Comparison of ENCODE assay signal across 8 mouse cellular contexts in genomic region chr2:30952457-30952823, GRCm38 (mm10). TPM values are rescaled to one million over a fixed set of nuclear protein-coding genes. Genes with fewer than 3 reads are reported as not detected.
DNase-seq lines count a peak whose midpoint lies in the region; ATAC-seq and TF ChIP-seq lines count a peak whose summit lies in the region.

No protein-coding gene starts in this region.

- H3K9me3 ChIP-seq in kidney, embryonic 16.5 days (ENCODE audit: low read length), result no peaks in the 10 kb centered on the region
- H3K9me3 ChIP-seq in embryonic facial prominence, embryonic 12.5 days, result no peaks in the 10 kb centered on the region
- H3K9me3 ChIP-seq in intestine, embryonic 14.5 days (ENCODE audit: control insufficient read depth, low read length), result no peaks in the 10 kb centered on the region
- no peaks in the 10 kb centered on the region for H3K9me3 ChIP-seq in midbrain, postnatal 0 days (ENCODE audit: low read length)

- WGBS in kidney, embryonic 16.5 days, result 30% methylated on average over 5 of the region's 5 CpGs
- WGBS in embryonic facial prominence, embryonic 12.5 days, result 26% methylated on average over 5 of the region's 5 CpGs
- WGBS in intestine, embryonic 14.5 days, result 29% methylated on average over 5 of the region's 5 CpGs
- 29% methylated on average over 5 of the region's 5 CpGs for WGBS in midbrain, postnatal 0 days

- DNase-seq in kidney, postnatal 25 days, result no peak
- DNase-seq in intestine, embryonic 14.5 days (ENCODE audit: low spot score), result no peak
- DNase-seq in midbrain, postnatal 0 days (ENCODE audit: low spot score), result no peak
- DNase-seq in MN1 (ENCODE audit: low spot score), result no peak
- no peak for DNase-seq in kidney, postnatal 10 days

- peak overlapping the region; percentile 92; the same call in 1 of the 2 replicates for H3K9ac ChIP-seq in kidney, embryonic 16.5 days (replicated peaks; ENCODE audit: low read length)
- peak overlapping the region; percentile 88; the same call in 1 of the 2 replicates for H3K9ac ChIP-seq in embryonic facial prominence, embryonic 12.5 days
- no peak overlapping the region for H3K9ac ChIP-seq in intestine, embryonic 14.5 days (ENCODE audit: low read length)
- H3K9ac ChIP-seq in midbrain, postnatal 0 days (replicated peaks; ENCODE audit: low read length, poor library complexity, severe bottlenecking), result peak overlapping the region; percentile 20; the same call in 1 of the 2 replicates

- peaks cover 16% of the 10 kb centered on the region for H3K4me1 ChIP-seq in kidney, embryonic 16.5 days (ENCODE audit: insufficient read depth, low read length)
- H3K4me1 ChIP-seq in embryonic facial prominence, embryonic 12.5 days, result peaks cover 24% of the 10 kb centered on the region
- peaks cover 15% of the 10 kb centered on the region for H3K4me1 ChIP-seq in intestine, embryonic 14.5 days (replicated peaks; ENCODE audit: control insufficient read depth, insufficient read depth, low read length)
- peaks cover 13% of the 10 kb centered on the region for H3K4me1 ChIP-seq in midbrain, postnatal 0 days (ENCODE audit: insufficient read depth, low read length)

- H3K27ac ChIP-seq in kidney, embryonic 16.5 days (ENCODE audit: low read length), result 0 out of 2 replicates have a peak overlapping the region, but pooled peaks have one; percentile 44
- peak overlapping the region; percentile 72 for H3K27ac ChIP-seq in embryonic facial prominence, embryonic 12.5 days
- H3K27ac ChIP-seq in intestine, embryonic 14.5 days (ENCODE audit: low read depth), result peak overlapping the region; percentile 74; the same call in 1 of the 2 replicates
- peak overlapping the region; percentile 67 for H3K27ac ChIP-seq in midbrain, postnatal 0 days (ENCODE audit: low read depth, low read length)

- peak; percentile 44 for ATAC-seq in kidney, embryonic 16.5 days (ENCODE audit: low FRiP score, low TSS enrichment)
- ATAC-seq in embryonic facial prominence, embryonic 12.5 days (ENCODE audit: insufficient number of reproducible peaks, insufficient read depth, low FRiP score, low TSS enrichment), result no peak
- ATAC-seq in intestine, embryonic 14.5 days (replicated peaks; ENCODE audit: low FRiP score, low TSS enrichment, low read depth), result peak; percentile 24
- no peak; the same call in 1 of the 2 replicates for ATAC-seq in midbrain, postnatal 0 days (ENCODE audit: low FRiP score)
- ATAC-seq in inflammation-experienced regulatory T-cells, adult 6 months, result no peak

- H3K4me3 ChIP-seq in kidney, embryonic 16.5 days (ENCODE audit: low read length), result peak overlapping the region; percentile 85
- H3K4me3 ChIP-seq in embryonic facial prominence, embryonic 12.5 days, result peak overlapping the region; percentile 89
- peak overlapping the region; percentile 92 for H3K4me3 ChIP-seq in intestine, embryonic 14.5 days (ENCODE audit: low read depth, low read length)
- H3K4me3 ChIP-seq in midbrain, postnatal 0 days (ENCODE audit: low read depth, low read length), result peak overlapping the region; percentile 82

- TF ChIP-seq CTCF in midbrain, postnatal 0 days (IDR thresholded peaks at IDR 0.05), result no peak

- H3K4me2 ChIP-seq in kidney, embryonic 16.5 days (replicated peaks; ENCODE audit: low read depth, low read length), result peak overlapping the region; percentile 64
- H3K4me2 ChIP-seq in embryonic facial prominence, embryonic 12.5 days (replicated peaks), result peak overlapping the region; percentile 83
- H3K4me2 ChIP-seq in intestine, embryonic 14.5 days (ENCODE audit: low read length), result peak overlapping the region; percentile 68
- peak overlapping the region; percentile 79 for H3K4me2 ChIP-seq in midbrain, postnatal 0 days (ENCODE audit: low read depth, low read length, poor library complexity, severe bottlenecking)

- H3K27me3 ChIP-seq in kidney, embryonic 16.5 days (ENCODE audit: insufficient read depth, low read length), result no peaks in the 10 kb centered on the region
- no peaks in the 10 kb centered on the region for H3K27me3 ChIP-seq in embryonic facial prominence, embryonic 12.5 days
- H3K27me3 ChIP-seq in intestine, embryonic 14.5 days (replicated peaks; ENCODE audit: control insufficient read depth, insufficient read depth, low read length), result no peaks in the 10 kb centered on the region
- H3K27me3 ChIP-seq in midbrain, postnatal 0 days (ENCODE audit: insufficient read depth, low read length), result no peaks in the 10 kb centered on the region

- peaks cover 17% of the 10 kb centered on the region for H3K36me3 ChIP-seq in kidney, embryonic 16.5 days (ENCODE audit: insufficient read depth, low read length)
- peaks cover 25% of the 10 kb centered on the region for H3K36me3 ChIP-seq in embryonic facial prominence, embryonic 12.5 days
- H3K36me3 ChIP-seq in intestine, embryonic 14.5 days (ENCODE audit: control insufficient read depth, insufficient read depth, low read length), result peaks cover 25% of the 10 kb centered on the region
- peaks cover 22% of the 10 kb centered on the region for H3K36me3 ChIP-seq in midbrain, postnatal 0 days (ENCODE audit: insufficient read depth, low read length)

RNA-seq across cellular contexts. Expression of gene Tor1b, which starts 0.3 kb away (rescaled TPM):
- 38.9 and 40.4 TPM in 2 replicates for polyA plus RNA-seq in kidney, embryonic 16.5 days (2015; fragmentation: Nextera tagmentation; extraction: Ambion mirVana)
- polyA plus RNA-seq in embryonic facial prominence, embryonic 12.5 days (2016; fragmentation: Nextera tagmentation; extraction: Ambion mirVana), result 31.5 and 31.9 TPM in 2 replicates
- polyA plus RNA-seq in intestine, embryonic 14.5 days (2014; fragmentation: Nextera tagmentation; extraction: Ambion mirVana), result 29.1 and 32.0 TPM in 2 replicates
- 27.1 and 28.3 TPM in 2 replicates for total RNA-seq in midbrain, postnatal 0 days (2014; rRNA removed)
- polyA plus RNA-seq in midbrain, postnatal 0 days (2015; fragmentation: Nextera tagmentation; extraction: Ambion mirVana), result 16.4 and 17.0 TPM in 2 replicates
- polyA plus RNA-seq in inflammation-experienced regulatory T-cells, adult 6 months (2017; shearing (Covaris generic)), result 10 to 100 TPM; 15.6 to 26.9 (median 22.2) TPM

RNA-seq across cellular contexts. Expression of gene Tor1a, which starts 15.3 kb away (rescaled TPM):
- polyA plus RNA-seq in kidney, embryonic 16.5 days (2015; fragmentation: Nextera tagmentation; extraction: Ambion mirVana), result 80.3 and 83.9 TPM in 2 replicates
- 82.8 and 83.2 TPM in 2 replicates for polyA plus RNA-seq in embryonic facial prominence, embryonic 12.5 days (2016; fragmentation: Nextera tagmentation; extraction: Ambion mirVana)
- polyA plus RNA-seq in intestine, embryonic 14.5 days (2014; fragmentation: Nextera tagmentation; extraction: Ambion mirVana), result 69.4 and 69.6 TPM in 2 replicates
- 68.9 and 88.7 TPM in 2 replicates for total RNA-seq in midbrain, postnatal 0 days (2014; rRNA removed)
- 90.3 and 95.4 TPM in 2 replicates for polyA plus RNA-seq in midbrain, postnatal 0 days (2015; fragmentation: Nextera tagmentation; extraction: Ambion mirVana)
- polyA plus RNA-seq in inflammation-experienced regulatory T-cells, adult 6 months (2017; shearing (Covaris generic)), result 10 to 100 TPM; 60.5 to 73.3 (median 72.6) TPM

RNA-seq across cellular contexts. Expression of gene Ptges, which starts 22.8 kb away (rescaled TPM):
- 19.1 and 25.2 TPM in 2 replicates for polyA plus RNA-seq in kidney, embryonic 16.5 days (2015; fragmentation: Nextera tagmentation; extraction: Ambion mirVana)
- 11.6 and 12.0 TPM in 2 replicates for polyA plus RNA-seq in embryonic facial prominence, embryonic 12.5 days (2016; fragmentation: Nextera tagmentation; extraction: Ambion mirVana)
- polyA plus RNA-seq in intestine, embryonic 14.5 days (2014; fragmentation: Nextera tagmentation; extraction: Ambion mirVana), result 3.7 and 4.5 TPM in 2 replicates
- total RNA-seq in midbrain, postnatal 0 days (2014; rRNA removed), result 6.7 and 19.8 TPM in 2 replicates
- 8.0 and 8.5 TPM in 2 replicates for polyA plus RNA-seq in midbrain, postnatal 0 days (2015; fragmentation: Nextera tagmentation; extraction: Ambion mirVana)
- not detected for polyA plus RNA-seq in inflammation-experienced regulatory T-cells, adult 6 months (2017; shearing (Covaris generic))

RNA-seq across cellular contexts. Expression of gene BC005624, which starts 29.6 kb away (rescaled TPM):
- 63.0 and 64.0 TPM in 2 replicates for polyA plus RNA-seq in kidney, embryonic 16.5 days (2015; fragmentation: Nextera tagmentation; extraction: Ambion mirVana)
- polyA plus RNA-seq in embryonic facial prominence, embryonic 12.5 days (2016; fragmentation: Nextera tagmentation; extraction: Ambion mirVana), result 62.0 and 62.1 TPM in 2 replicates
- 45.3 and 51.6 TPM in 2 replicates for polyA plus RNA-seq in intestine, embryonic 14.5 days (2014; fragmentation: Nextera tagmentation; extraction: Ambion mirVana)
- total RNA-seq in midbrain, postnatal 0 days (2014; rRNA removed), result 34.8 and 41.7 TPM in 2 replicates
- polyA plus RNA-seq in midbrain, postnatal 0 days (2015; fragmentation: Nextera tagmentation; extraction: Ambion mirVana), result 86.7 and 93.1 TPM in 2 replicates
- polyA plus RNA-seq in inflammation-experienced regulatory T-cells, adult 6 months (2017; shearing (Covaris generic)), result 100 to 1,000 TPM in 1 of 3 experiments, 10 to 100 TPM in 2; 67.1 to 103 (median 93.7) TPM

RNA-seq across cellular contexts. Expression of gene Usp20, which starts 29.6 kb away (rescaled TPM):
- 22.6 and 26.3 TPM in 2 replicates for polyA plus RNA-seq in kidney, embryonic 16.5 days (2015; fragmentation: Nextera tagmentation; extraction: Ambion mirVana)
- polyA plus RNA-seq in embryonic facial prominence, embryonic 12.5 days (2016; fragmentation: Nextera tagmentation; extraction: Ambion mirVana), result 24.5 and 25.3 TPM in 2 replicates
- 11.1 and 15.4 TPM in 2 replicates for polyA plus RNA-seq in intestine, embryonic 14.5 days (2014; fragmentation: Nextera tagmentation; extraction: Ambion mirVana)
- total RNA-seq in midbrain, postnatal 0 days (2014; rRNA removed), result 36.6 and 41.2 TPM in 2 replicates
- 32.5 and 32.8 TPM in 2 replicates for polyA plus RNA-seq in midbrain, postnatal 0 days (2015; fragmentation: Nextera tagmentation; extraction: Ambion mirVana)
- polyA plus RNA-seq in inflammation-experienced regulatory T-cells, adult 6 months (2017; shearing (Covaris generic)), result 10 to 100 TPM; 11.9 to 27.4 (median 16.7) TPM

Comparison
In these comparisons a context has a peak if more than half of its experiments do, and no peak if none do; other contexts are left out.
1. ATAC-seq: peak in kidney, embryonic 16.5 days (single experiment) and intestine, embryonic 14.5 days (single experiment); none in embryonic facial prominence, embryonic 12.5 days (single experiment), midbrain, postnatal 0 days (single experiment) and inflammation-experienced regulatory T-cells, adult 6 months (single experiment).
2. Peak in every context shown above with its lines, with median percentiles within 50 percentile points of each other: H3K27ac ChIP-seq, H3K4me2 ChIP-seq and H3K4me3 ChIP-seq.